Mouse (Mus musculus): ENCODE results near the gene Emilin1.

Gene Emilin1

GRCm38 (mm10) chr5:30927945-30928529, 14.8 kb downstream of the Emilin1 start:
- peak; percentile 35 to 59 for DNase-seq

- DNase-seq, result peak; percentile 84 to 85
These were observed 16.9 kb downstream of the Emilin1 start for GRCm38 (mm10) chr5:30930121-30930520.

- no peak for DNase-seq
These were observed 17.6 kb downstream of the Emilin1 start for GRCm38 (mm10) chr5:30930846-30931245.

- no peak for DNase-seq
These were observed 18.2 kb downstream of the Emilin1 start for GRCm38 (mm10) chr5:30931378-30931777.

- DNase-seq, result no peak
These were observed 20.5 kb downstream of the Emilin1 start for GRCm38 (mm10) chr5:30933705-30934104.

GRCm38 (mm10) chr5:30934725-30935461, 21.7 kb downstream of the Emilin1 start:
- no peak for DNase-seq

GRCm38 (mm10) chr5:30943004-30943403, 29.8 kb downstream of the Emilin1 start:
- DNase-seq, result no peak

GRCm38 (mm10) chr5:30944344-30944743, 31.1 kb downstream of the Emilin1 start:
- no peak for DNase-seq

- DNase-seq, result peak; percentile 78 to 82
These were observed 32.0 kb downstream of the Emilin1 start, which contains the start of gene Cgref1 for GRCm38 (mm10) chr5:30944956-30945781. Gene Cgref1, minus strand, starts transcription at chr5:30945591.

GRCm38 (mm10) chr5:30948620-30949019, 35.4 kb downstream of the Emilin1 start:
- DNase-seq, result no peak

GRCm38 (mm10) chr5:30949654-30950326, 36.6 kb downstream of the Emilin1 start:
- peak; percentile 84 to 85 for DNase-seq

GRCm38 (mm10) chr5:30950451-30950850, 37.2 kb downstream of the Emilin1 start:
- DNase-seq, result peak; percentile 43 to 50

GRCm38 (mm10) chr5:30950922-30951321, 37.7 kb downstream of the Emilin1 start:
- peak in 1 of 2 experiments; percentile 10 for DNase-seq

GRCm38 (mm10) chr5:30951706-30952105, 38.5 kb downstream of the Emilin1 start:
- DNase-seq, result no peak

GRCm38 (mm10) chr5:30952551-30952950, 39.3 kb downstream of the Emilin1 start:
- DNase-seq, result peak in 1 of 2 experiments; percentile 17

GRCm38 (mm10) chr5:30954065-30954464, 40.9 kb downstream of the Emilin1 start:
- peak; percentile 64 for DNase-seq

- DNase-seq, result peak in 1 of 2 experiments; percentile 21
These were observed 41.4 kb downstream of the Emilin1 start for GRCm38 (mm10) chr5:30954556-30954955.

GRCm38 (mm10) chr5:30955751-30956150, 42.5 kb downstream of the Emilin1 start:
- DNase-seq, result peak in 1 of 2 experiments; percentile 30

- peak in 1 of 2 experiments; percentile 13 for DNase-seq
These were observed 44.7 kb downstream of the Emilin1 start for GRCm38 (mm10) chr5:30957891-30958290.

GRCm38 (mm10) chr5:30959198-30959854, 46.1 kb downstream of the Emilin1 start:
- DNase-seq, result peak in 1 of 2 experiments; percentile 18

GRCm38 (mm10) chr5:30959966-30960501, 46.8 kb downstream of the Emilin1 start, which contains the start of gene Preb:
Gene Preb, minus strand, starts transcription at chr5:30960361.
- DNase-seq, result peak; percentile 98 to 100

GRCm38 (mm10) chr5:30960814-30961213, 47.6 kb downstream of the Emilin1 start:
- DNase-seq, result no peak

Data from cerebellum, adult 18-20 months (tissue).